Mouse (Mus musculus) induced T-regulatory cell, adult 2 months (primary cell): Measurements from ENCODE around the gene Gm49393.

Source experiments
- DNase-seq: peaks from one replicate; pipeline ENCODE4 v3.0.0-alpha.2; 2012; ENCODE audit warnings: low read depth

Gene Gm49393

GRCm38 (mm10) chr13:60809690-60810089, 125.7 kb downstream of the Gm49393 start:
- DNase-seq: no peak
